Mouse (Mus musculus) kidney, adult 2 months (tissue): Measurements from ENCODE around the gene Lins1.

Experiments
- CTCF ChIP-seq: fragments of 200-500 bp; conservative IDR thresholded peaks from 2 replicates; pipeline ENCODE4 v1.5.1; 2011; ENCODE audit warnings: low read depth, mild to moderate bottlenecking, control low read depth, low read length, moderate library complexity, mixed read lengths; ENCODE audit not compliant: insufficient read depth, insufficient read length
- POLR2A ChIP-seq: fragments of 200-500 bp; IDR thresholded peaks from one replicate; pipeline ENCODE4 v1.6.1; 2011; ENCODE audit warnings: low read depth, low read length, control low read depth

GRCm38 (mm10) chr7:66724514-66724913, 34.8 kb downstream of the Lins1 start:
- TF ChIP-seq CTCF, result no peak
- TF ChIP-seq POLR2A, result no peak
